Mouse (Mus musculus): ENCODE results near the gene Zfp984. TPM values are rescaled to one million over a fixed set of nuclear protein-coding genes. Genes with fewer than 3 reads are reported as not detected.
"Not testable (repeated sequence)": the region's sequence is repeated elsewhere in the genome, so short reads cannot be mapped to it uniquely, and the experiment has no call there.

Zfp984 gene
- polyA plus RNA-seq, 1 experiment from 2014 or later: 4.3 TPM

DNA sequence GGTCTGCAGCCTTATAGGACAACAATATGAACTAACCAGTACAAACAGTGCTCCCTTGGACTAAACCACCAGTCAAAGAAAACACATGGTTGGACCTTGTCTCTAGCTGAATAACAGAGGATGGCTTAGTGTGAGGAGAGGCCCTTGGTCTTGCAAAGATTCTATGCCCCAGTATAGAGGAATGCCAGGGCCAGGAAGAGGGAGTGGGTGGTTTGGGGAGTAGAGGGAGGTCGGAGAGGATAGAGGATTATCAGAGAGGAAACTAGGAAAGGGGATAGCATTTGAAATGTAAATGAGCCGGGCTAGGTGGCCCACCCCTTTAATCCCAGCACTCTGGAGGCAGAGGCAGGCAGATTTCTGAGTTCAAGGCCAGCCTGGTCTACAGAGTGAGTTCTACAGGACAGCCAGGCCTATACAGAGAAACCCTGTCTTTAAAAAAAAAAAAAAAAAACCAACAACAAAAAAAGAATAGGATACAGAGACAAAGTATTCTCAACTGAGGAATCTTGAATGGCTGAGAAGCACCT, 16.1 kb downstream of the Zfp984 start:
- ATAC-seq (ENCODE audit: low FRiP score, low TSS enrichment): peak; percentile 45; the same call in 1 of the 2 replicates
- H3K4me3 ChIP-seq (ENCODE audit: low read depth, low read length); H3K4me2 ChIP-seq (replicated peaks; ENCODE audit: low read depth); H3K4me1 ChIP-seq (replicated peaks; ENCODE audit: control insufficient read depth, insufficient read depth); H3K9ac ChIP-seq (ENCODE audit: low read length); H3K27ac ChIP-seq (replicated peaks); H3K9me3 ChIP-seq (ENCODE audit: control insufficient read depth, low read length); H3K36me3 ChIP-seq (ENCODE audit: control insufficient read depth, insufficient read depth, low read length); DNase-seq (ENCODE audit: low spot score); H3K27me3 ChIP-seq (ENCODE audit: control insufficient read depth, insufficient read depth, low read length): not testable (repeated sequence)
- WGBS: 65% methylated on average over 2 of the region's 2 CpGs

GRCm38 (mm10) chr4:147791729-147792128, 17.9 kb downstream of the Zfp984 start:
- H3K9ac ChIP-seq (ENCODE audit: low read length); H3K9me3 ChIP-seq (ENCODE audit: control insufficient read depth, low read length); H3K27ac ChIP-seq (replicated peaks); ATAC-seq (ENCODE audit: low FRiP score, low TSS enrichment); H3K36me3 ChIP-seq (ENCODE audit: control insufficient read depth, insufficient read depth, low read length); H3K4me3 ChIP-seq (ENCODE audit: low read depth, low read length); H3K27me3 ChIP-seq (ENCODE audit: control insufficient read depth, insufficient read depth, low read length); DNase-seq (ENCODE audit: low spot score); H3K4me1 ChIP-seq (replicated peaks; ENCODE audit: control insufficient read depth, insufficient read depth); H3K4me2 ChIP-seq (replicated peaks; ENCODE audit: low read depth): not testable (repeated sequence)

DNA sequence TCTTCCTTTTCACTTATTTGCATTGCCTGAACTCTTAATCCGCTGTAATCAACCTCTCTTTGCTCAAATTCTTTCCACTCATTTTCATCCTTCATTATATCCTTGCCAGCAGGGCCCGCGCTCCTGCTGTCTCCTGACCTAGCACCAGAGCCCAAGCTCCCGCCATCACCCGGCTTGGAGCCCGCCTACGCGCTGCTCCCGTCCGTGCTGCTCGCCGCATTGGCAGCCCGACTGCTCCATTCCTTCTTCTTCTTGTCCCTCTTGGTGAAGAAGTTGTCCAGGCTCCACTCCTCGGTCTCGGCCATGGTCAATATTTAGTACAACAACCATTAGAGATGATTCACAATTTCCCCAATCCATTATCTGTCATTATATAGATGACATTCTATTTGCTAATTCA, 63.3 kb downstream of the Zfp984 start:
- H3K27me3 ChIP-seq (ENCODE audit: control insufficient read depth, insufficient read depth, low read length); H3K27ac ChIP-seq (replicated peaks); H3K9ac ChIP-seq (ENCODE audit: low read length); H3K36me3 ChIP-seq (ENCODE audit: control insufficient read depth, insufficient read depth, low read length); H3K4me3 ChIP-seq (ENCODE audit: low read depth, low read length); H3K4me2 ChIP-seq (replicated peaks; ENCODE audit: low read depth); H3K9me3 ChIP-seq (ENCODE audit: control insufficient read depth, low read length); DNase-seq (ENCODE audit: low spot score); H3K4me1 ChIP-seq (replicated peaks; ENCODE audit: control insufficient read depth, insufficient read depth); ATAC-seq (ENCODE audit: low FRiP score, low TSS enrichment): not testable (repeated sequence)
- 93% methylated on average over 14 of the region's 15 CpGs for WGBS

- ATAC-seq (ENCODE audit: low FRiP score, low TSS enrichment) (0 out of 2 replicates have a peak, but pooled peaks have one; percentile 38), DNase-seq (ENCODE audit: low spot score) (peak; percentile 23)
- peak overlapping the region; percentile 32; the same call in 1 of the 2 replicates for H3K4me3 ChIP-seq (ENCODE audit: low read depth, low read length)
- H3K9me3 ChIP-seq (ENCODE audit: control insufficient read depth, low read length); H3K27me3 ChIP-seq (ENCODE audit: control insufficient read depth, insufficient read depth, low read length); H3K4me1 ChIP-seq (replicated peaks; ENCODE audit: control insufficient read depth, insufficient read depth); H3K9ac ChIP-seq (ENCODE audit: low read length); H3K27ac ChIP-seq (replicated peaks); H3K36me3 ChIP-seq (ENCODE audit: control insufficient read depth, insufficient read depth, low read length): not testable (repeated sequence)
- H3K4me2 ChIP-seq (replicated peaks; ENCODE audit: low read depth): peak overlapping the region; percentile 43
- WGBS: 34% methylated on average over 53 of the region's 63 CpGs
These were observed 70.8 kb downstream of the Zfp984 start for GRCm38 (mm10) chr4:147738636-147739369.

Other genes with a start within 250 kb of the Zfp984 start
- gene Zfp979, start 167.3 kb downstream of the Zfp984 start, polyA plus RNA-seq (2015; fragmentation: Nextera tagmentation; extraction: Ambion mirVana): 0.70 and 0.84 TPM in 2 replicates
- gene Zfp534, start 107.2 kb downstream of the Zfp984 start, polyA plus RNA-seq (2015; fragmentation: Nextera tagmentation; extraction: Ambion mirVana): not detected in 2 replicates
- gene Zfp933, start 38.6 kb upstream of the Zfp984 start, polyA plus RNA-seq (2015; fragmentation: Nextera tagmentation; extraction: Ambion mirVana): 3.1 and 4.4 TPM in 2 replicates
- 14.5 and 16.6 TPM in 2 replicates for gene Miip, start 59.0 kb upstream of the Zfp984 start, polyA plus RNA-seq (2015; fragmentation: Nextera tagmentation; extraction: Ambion mirVana)
- gene Fv1, start 59.2 kb upstream of the Zfp984 start, polyA plus RNA-seq (2015; fragmentation: Nextera tagmentation; extraction: Ambion mirVana): 2.6 and 2.8 TPM in 2 replicates
- 26.7 and 27.2 TPM in 2 replicates for gene Mfn2, start 94.9 kb upstream of the Zfp984 start, polyA plus RNA-seq (2015; fragmentation: Nextera tagmentation; extraction: Ambion mirVana)
- gene Plod1, start 127.0 kb upstream of the Zfp984 start, polyA plus RNA-seq (2015; fragmentation: Nextera tagmentation; extraction: Ambion mirVana): 20.1 and 21.7 TPM in 2 replicates
- 13.3 and 15.5 TPM in 2 replicates for gene 2510039O18Rik, start 131.1 kb upstream of the Zfp984 start, polyA plus RNA-seq (2015; fragmentation: Nextera tagmentation; extraction: Ambion mirVana)
- not detected in 2 replicates for gene Nppb, start 176.0 kb upstream of the Zfp984 start, polyA plus RNA-seq (2015; fragmentation: Nextera tagmentation; extraction: Ambion mirVana)
- 0.30 and 0.74 TPM in 2 replicates for gene Nppa, start 190.9 kb upstream of the Zfp984 start, polyA plus RNA-seq (2015; fragmentation: Nextera tagmentation; extraction: Ambion mirVana)
- gene Clcn6, start 229.0 kb upstream of the Zfp984 start, polyA plus RNA-seq (2015; fragmentation: Nextera tagmentation; extraction: Ambion mirVana): 1.8 and 2.1 TPM in 2 replicates
- gene Mthfr, start 229.3 kb upstream of the Zfp984 start, polyA plus RNA-seq (2015; fragmentation: Nextera tagmentation; extraction: Ambion mirVana): 8.2 and 8.7 TPM in 2 replicates